Mouse (Mus musculus) limb, embryonic 15.5 days (tissue): Measurements from ENCODE around the gene Nelfe. TPM values are rescaled to one million over a fixed set of nuclear protein-coding genes. Genes with fewer than 3 reads are reported as not detected.
"Not testable (repeated sequence)": the region's sequence is repeated elsewhere in the genome, so short reads cannot be mapped to it uniquely, and the experiment has no call there.

Source experiments
- ATAC-seq: fragments of 200-750 bp; cut with Nextera tagmentation; 2 replicates; pipeline ENCODE4 v1.8.0; 2017; ENCODE audit warnings: low read depth, moderate TSS enrichment; ENCODE audit not compliant: insufficient number of reproducible peaks, low FRiP score, low TSS enrichment
- H3K27ac ChIP-seq: fragments of 300-500 bp; sonication (generic); 2 replicates; pipeline ENCODE4 v1.5.1; 2015; ENCODE audit warnings: moderate library complexity, mild to moderate bottlenecking, inconsistent platforms
- H3K27me3 ChIP-seq: fragments of 300-500 bp; sonication (generic); 2 replicates; pipeline ENCODE4 v1.6.1; 2015; ENCODE audit warnings: inconsistent platforms
- H3K36me3 ChIP-seq: fragments of 300-500 bp; sonication (generic); 2 replicates; pipeline ENCODE4 v1.6.1; 2015; ENCODE audit warnings: inconsistent platforms
- H3K4me1 ChIP-seq: fragments of 300-500 bp; sonication (generic); 2 replicates; pipeline ENCODE4 v1.6.1; 2015; ENCODE audit warnings: inconsistent platforms
- H3K4me2 ChIP-seq: fragments of 300-500 bp; sonication (generic); 2 replicates; pipeline ENCODE4 v1.6.1; 2015; ENCODE audit warnings: mild to moderate bottlenecking, inconsistent platforms
- H3K4me3 ChIP-seq: fragments of 300-500 bp; sonication (generic); 2 replicates; pipeline ENCODE4 v1.5.1; 2015; ENCODE audit warnings: mild to moderate bottlenecking, inconsistent platforms
- H3K9ac ChIP-seq: fragments of 300-500 bp; sonication (generic); 2 replicates; pipeline ENCODE4 v1.6.1; 2015; ENCODE audit warnings: inconsistent platforms
- H3K9me3 ChIP-seq: fragments of 300-500 bp; sonication (generic); 2 replicates; pipeline ENCODE4 v1.6.1; 2016; ENCODE audit warnings: inconsistent platforms
- WGBS: fragments of 180-500 bp; shearing (Covaris S2); methylation state at CpG from one replicate; pipeline ENCODE4 v1.1.7; 2015; 5-methylcytosine and 5-hydroxymethylcytosine counted together
- polyA plus RNA-seq: library from polyadenylated mRNA; unstranded; fragments of >200 nt; fragmentation: Nextera tagmentation; extraction: Ambion mirVana; gene quantifications from 2 replicates; pipeline ENCODE4 v1.2.1, GENCODE M21; 2015

Gene Nelfe
- polyA plus RNA-seq, 1 experiment from 2014 or later: 90.1 TPM

DNA sequence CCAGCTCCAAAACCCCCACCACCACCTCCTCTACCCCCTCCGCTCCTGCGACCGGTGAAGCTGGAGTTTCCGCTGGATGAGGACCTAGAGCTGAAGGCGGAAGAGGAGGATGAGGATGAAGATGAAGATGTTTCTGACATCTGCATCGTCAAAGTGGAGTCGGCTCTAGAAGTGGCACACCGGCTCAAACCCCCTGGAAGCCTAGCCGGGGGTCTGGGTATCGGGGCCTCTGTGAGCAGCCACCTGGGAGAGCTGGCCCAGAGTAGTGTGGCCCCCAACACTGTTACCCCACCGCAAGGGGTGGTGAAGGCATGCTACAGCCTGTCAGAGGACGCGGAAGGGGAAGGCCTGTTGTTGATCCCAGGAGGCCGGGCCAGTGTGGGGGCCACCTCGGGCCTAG is 45.5 kb downstream of the Nelfe start:
- Histone ChIP-seq H3K4me1 (peaks cover 43% of the 10 kb centered on the region), H3K4me3 (peak overlapping the region; percentile 74), H3K4me2 (peak overlapping the region; percentile 84), H3K9me3 (no peaks in the 10 kb centered on the region), H3K36me3 (peaks cover 8% of the 10 kb centered on the region; the same call in 1 of the 2 replicates), H3K27me3 (no peaks in the 10 kb centered on the region), H3K9ac (no peak overlapping the region), H3K27ac (peak overlapping the region; percentile 93)
- ATAC-seq: no peak
- 89% methylated on average over 15 of the region's 15 CpGs for WGBS

GRCm38 (mm10) chr17:34896366-34896765 is 46.2 kb downstream of the Nelfe start:
- Histone ChIP-seq H3K4me1 (peaks cover 43% of the 10 kb centered on the region), H3K4me2 (0 out of 2 replicates have a peak overlapping the region, but pooled peaks have one; percentile 3), H3K9ac (no peak overlapping the region), H3K36me3 (peaks cover 11% of the 10 kb centered on the region; the same call in 1 of the 2 replicates), H3K27ac (no peak overlapping the region), H3K27me3 (no peaks in the 10 kb centered on the region), H3K9me3 (no peaks in the 10 kb centered on the region), H3K4me3 (no peak overlapping the region)
- no peak for ATAC-seq
- WGBS: 87% methylated on average over 17 of the region's 17 CpGs

GRCm38 (mm10) chr17:34897373-34898159 is 47.4 kb downstream of the Nelfe start:
- ATAC-seq: no peak
- 16% methylated on average over 10 of the region's 10 CpGs for WGBS
- Histone ChIP-seq H3K9ac (peak overlapping the region; percentile 94), H3K4me2 (peak overlapping the region; percentile 61), H3K4me1 (peaks cover 43% of the 10 kb centered on the region), H3K27ac (peak overlapping the region; percentile 98), H3K36me3 (peaks cover 19% of the 10 kb centered on the region), H3K9me3 (no peaks in the 10 kb centered on the region), H3K4me3 (peak overlapping the region; percentile 84), H3K27me3 (no peaks in the 10 kb centered on the region)

- Histone ChIP-seq H3K36me3 (peaks cover 25% of the 10 kb centered on the region), H3K27ac (peak within 1 kb of the TSS; percentile 98), H3K9me3 (no peaks in the 10 kb centered on the region), H3K4me3 (peak within 1 kb of the TSS; percentile 84), H3K4me2 (peak within 1 kb of the TSS; percentile 61), H3K9ac (peak within 1 kb of the TSS; percentile 94), H3K27me3 (no peaks in the 10 kb centered on the region), H3K4me1 (peaks cover 43% of the 10 kb centered on the region)
- peak; percentile 22; the same call in 1 of the 2 replicates for ATAC-seq
- WGBS: under 1% methylated on average over 38 of the region's 44 CpGs
Measured at GRCm38 (mm10) chr17:34898160-34898586, 48.0 kb downstream of the Nelfe start, which contains the start of the genes C2 and Ehmt2. Gene C2, minus strand, starts transcription at chr17:34898265. Gene Ehmt2, plus strand, starts transcription at chr17:34898469.

GRCm38 (mm10) chr17:34898706-34899052 is 48.5 kb downstream of the Nelfe start:
- Histone ChIP-seq H3K36me3 (peaks cover 30% of the 10 kb centered on the region), H3K4me2 (peak overlapping the region; percentile 61), H3K4me3 (peak overlapping the region; percentile 84), H3K4me1 (peaks cover 41% of the 10 kb centered on the region), H3K9me3 (no peaks in the 10 kb centered on the region), H3K9ac (peak overlapping the region; percentile 94), H3K27me3 (no peaks in the 10 kb centered on the region), H3K27ac (peak overlapping the region; percentile 98)
- no peak for ATAC-seq
- WGBS: 0% methylated on average over 18 of the region's 47 CpGs

DNA sequence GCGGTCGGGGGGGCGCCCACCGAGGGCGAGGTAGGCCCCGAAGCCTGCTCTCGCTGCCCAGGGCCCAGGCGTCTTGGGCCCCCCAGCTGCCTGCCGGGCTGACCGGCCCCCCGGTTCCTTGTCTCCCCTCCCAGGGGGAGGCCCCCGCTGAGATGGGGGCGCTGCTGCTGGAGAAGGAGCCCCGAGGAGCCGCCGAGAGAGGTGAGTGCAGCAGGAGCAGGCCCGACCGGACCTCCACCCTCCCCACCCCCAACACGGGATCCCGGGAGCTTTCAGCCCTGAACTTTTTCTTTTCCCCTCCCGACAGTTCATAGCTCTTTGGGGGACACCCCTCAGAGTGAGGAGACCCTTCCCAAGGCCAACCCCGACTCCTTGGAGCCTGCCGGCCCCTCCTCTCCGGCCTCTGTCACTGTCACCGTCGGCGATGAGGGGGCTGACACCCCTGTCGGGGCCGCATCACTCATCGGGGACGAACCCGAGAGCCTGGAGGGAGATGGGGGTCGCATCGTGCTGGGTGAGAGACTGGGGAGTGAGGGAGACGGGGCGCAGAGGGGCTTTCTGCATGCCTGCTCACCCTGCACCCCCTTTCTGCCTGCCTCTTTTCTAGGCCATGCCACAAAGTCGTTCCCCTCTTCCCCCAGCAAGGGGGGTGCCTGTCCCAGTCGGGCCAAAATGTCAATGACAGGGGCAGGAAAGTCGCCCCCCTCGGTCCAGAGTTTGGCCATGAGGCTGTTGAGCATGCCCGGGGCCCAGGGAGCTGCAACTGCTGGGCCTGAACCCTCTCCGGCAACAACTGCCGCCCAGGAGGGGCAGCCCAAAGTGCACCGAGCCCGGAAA is 49.1 kb downstream of the Nelfe start:
- H3K4me3 ChIP-seq: peak overlapping the region; percentile 84
- H3K9ac ChIP-seq: peak overlapping the region; percentile 94
- peaks cover 37% of the 10 kb centered on the region for H3K4me1 ChIP-seq
- H3K9me3 ChIP-seq: no peaks in the 10 kb centered on the region
- H3K4me2 ChIP-seq: peak overlapping the region; percentile 61
- peak overlapping the region; percentile 98 for H3K27ac ChIP-seq
- no peaks in the 10 kb centered on the region for H3K27me3 ChIP-seq
- ATAC-seq: no peak
- H3K36me3 ChIP-seq: peaks cover 36% of the 10 kb centered on the region
- WGBS: under 1% methylated on average over 42 of the region's 45 CpGs

GRCm38 (mm10) chr17:34899890-34900243 is 49.7 kb downstream of the Nelfe start:
- peaks cover 42% of the 10 kb centered on the region for H3K36me3 ChIP-seq

GRCm38 (mm10) chr17:34900826-34901225 is 50.6 kb downstream of the Nelfe start:
- Histone ChIP-seq H3K4me1 (peaks cover 27% of the 10 kb centered on the region), H3K36me3 (peaks cover 51% of the 10 kb centered on the region)
- H3K4me3 ChIP-seq, H3K27ac ChIP-seq, H3K4me2 ChIP-seq, H3K27me3 ChIP-seq, ATAC-seq, H3K9ac ChIP-seq, H3K9me3 ChIP-seq: not testable (repeated sequence)

More at GRCm38 (mm10) chr17:34899890-34900243, 49.7 kb downstream of the Nelfe start:
- no peak for ATAC-seq
- Histone ChIP-seq H3K9me3 (no peaks in the 10 kb centered on the region), H3K4me2 (peak overlapping the region; percentile 61), H3K9ac (peak overlapping the region; percentile 94), H3K27ac (peak overlapping the region; percentile 98), H3K4me3 (peak overlapping the region; percentile 84), H3K4me1 (peaks cover 36% of the 10 kb centered on the region), H3K27me3 (no peaks in the 10 kb centered on the region)
- WGBS: 1% methylated on average over 5 of the region's 5 CpGs

DNA sequence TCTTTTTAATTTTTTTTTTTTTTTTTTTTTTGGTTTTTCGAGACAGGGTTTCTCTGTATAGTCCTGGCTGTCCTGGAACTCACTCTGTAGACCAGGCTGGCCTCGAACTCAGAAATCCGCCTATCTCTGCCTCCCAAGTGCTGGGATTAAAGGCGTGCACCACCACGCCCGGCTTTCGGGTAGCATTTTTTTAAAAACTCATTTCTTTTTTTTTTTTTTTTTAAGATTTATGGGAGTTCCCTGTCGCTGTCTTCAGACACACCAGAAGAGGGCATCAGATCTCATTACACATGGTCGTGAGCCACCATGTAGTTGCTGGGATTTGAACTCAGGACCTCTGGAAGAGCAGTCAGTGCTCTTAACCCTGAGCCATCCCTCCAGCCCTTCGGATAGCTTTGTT is 51.8 kb downstream of the Nelfe start:
- H3K9me3 ChIP-seq, H3K27ac ChIP-seq, ATAC-seq, H3K4me3 ChIP-seq, H3K4me2 ChIP-seq, H3K9ac ChIP-seq, H3K27me3 ChIP-seq: not testable (repeated sequence)
- 82% methylated on average over 9 of the region's 10 CpGs for WGBS
- Histone ChIP-seq H3K36me3 (peaks cover 55% of the 10 kb centered on the region), H3K4me1 (peaks cover 18% of the 10 kb centered on the region)

DNA sequence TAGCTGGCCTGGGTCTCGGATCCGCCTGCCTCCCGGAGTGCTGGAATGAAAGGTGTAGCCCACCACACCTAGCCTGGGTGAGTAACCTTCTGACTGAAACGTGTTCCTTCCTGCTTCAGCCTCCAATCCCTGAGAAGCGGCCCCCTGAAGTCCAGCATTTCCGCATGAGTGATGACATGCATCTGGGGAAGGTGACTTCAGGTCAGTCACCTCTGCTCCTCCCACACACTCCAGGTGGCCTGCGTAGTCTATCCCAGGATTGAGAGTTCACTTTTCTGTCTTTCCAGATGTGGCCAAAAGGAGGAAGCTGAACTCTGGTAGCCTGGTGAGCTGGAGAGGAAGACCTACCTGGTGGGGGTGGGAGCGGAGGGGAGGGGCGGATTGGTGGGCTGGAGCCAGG is 52.7 kb downstream of the Nelfe start:
- Histone ChIP-seq H3K4me2 (no peak overlapping the region), H3K9me3 (no peaks in the 10 kb centered on the region), H3K4me1 (peaks cover 10% of the 10 kb centered on the region), H3K27ac (no peak overlapping the region), H3K27me3 (no peaks in the 10 kb centered on the region), H3K36me3 (peaks cover 64% of the 10 kb centered on the region), H3K9ac (no peak overlapping the region), H3K4me3 (no peak overlapping the region)
- ATAC-seq: no peak
- 91% methylated on average over 9 of the region's 9 CpGs for WGBS
